Mouse (Mus musculus): ENCODE measurements at regions not wholly inside any gene's neighbourhood (a gene's known extent, or its start where the extent isn't known, plus 50 kb on each side); places are given as distances from the start of the nearest gene placed in this dataset.

- DNase-seq = no peak
Measured at GRCm38 (mm10) chr8:115425360-115425759, 282.2 kb downstream of the Maf start.

- DNase-seq = no peak
Measured at GRCm38 (mm10) chr8:115423682-115424081, 283.9 kb downstream of the Maf start.

GRCm38 (mm10) chr8:115423056-115423455, 284.5 kb downstream of the Maf start:
- peak in 1 of 2 experiments; percentile 16 for DNase-seq

- no peak for DNase-seq
Measured at GRCm38 (mm10) chr8:115420536-115420935, 287.1 kb downstream of the Maf start.

- DNase-seq = no peak
Measured at GRCm38 (mm10) chr8:115420131-115420530, 287.5 kb downstream of the Maf start.

- DNase-seq = no peak
Measured at GRCm38 (mm10) chr8:115418056-115418455, 289.5 kb downstream of the Maf start.

- peak; percentile 41 to 48 for DNase-seq
Measured at GRCm38 (mm10) chr8:115414061-115414473, 293.5 kb downstream of the Maf start.

- DNase-seq = no peak
Measured at GRCm38 (mm10) chr8:115411756-115412155, 295.8 kb downstream of the Maf start.

- DNase-seq = no peak
Measured at GRCm38 (mm10) chr8:115411061-115411460, 296.5 kb downstream of the Maf start.

GRCm38 (mm10) chr8:115410191-115410590, 297.4 kb downstream of the Maf start:
- DNase-seq = no peak

- DNase-seq = no peak
Measured at GRCm38 (mm10) chr8:115407535-115407934, 300.1 kb downstream of the Maf start.

- no peak for DNase-seq
Measured at GRCm38 (mm10) chr8:115403601-115404000, 304.0 kb downstream of the Maf start.

GRCm38 (mm10) chr8:115402471-115403197, 305.0 kb downstream of the Maf start:
- DNase-seq = peak in 1 of 2 experiments; percentile 54
